In the genomic region with DNA sequence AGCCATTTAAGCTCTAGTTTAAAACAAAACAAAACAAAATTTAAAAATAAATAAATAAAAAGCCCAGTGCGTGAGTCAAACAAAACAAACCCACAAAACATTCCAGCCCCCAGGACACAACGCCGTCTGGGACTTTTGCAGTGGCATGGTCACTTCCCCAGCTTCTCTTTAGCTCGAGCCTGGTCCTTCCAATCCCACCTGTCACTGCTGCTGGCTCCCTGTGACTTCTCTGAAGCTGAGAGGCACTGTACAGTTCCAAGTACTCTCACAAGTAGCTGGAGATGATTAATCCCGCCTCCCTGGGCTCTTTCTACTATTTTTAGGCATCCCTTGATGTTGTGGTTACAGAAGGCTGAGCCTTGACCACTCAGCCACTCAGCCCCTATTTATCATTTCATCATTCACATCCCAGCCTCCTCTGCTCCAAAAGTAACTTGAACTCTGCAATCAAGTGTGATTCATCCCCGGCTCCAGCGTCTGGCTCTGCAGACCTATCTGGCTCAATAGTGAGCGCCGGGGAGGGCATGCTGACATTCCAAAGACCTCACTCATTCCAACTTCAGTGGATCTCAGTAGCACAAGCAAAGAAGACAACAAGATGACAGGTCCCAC, we compare ENCODE assay signal across 15 mouse cellular contexts. TPM values are rescaled to one million over a fixed set of nuclear protein-coding genes. Genes with fewer than 3 reads are reported as not detected.
DNase-seq lines count a peak whose midpoint lies in the region; ATAC-seq and TF ChIP-seq lines count a peak whose summit lies in the region.
"Had no signal": no experiment of that assay in that cellular context is flagged by ENCODE, and none has a peak within 500 bp of the region (broad histone marks: within the 10 kb centered on the region; RNA-seq: fewer than 3 reads in every experiment).

No protein-coding gene starts in this region.

- H3K27ac ChIP-seq in embryonic facial prominence, embryonic 15.5 days (replicated peaks), result no peak overlapping the region
- H3K27ac ChIP-seq in heart, postnatal 0 days (ENCODE audit: low read depth), result peak overlapping the region; percentile 52
- no peak overlapping the region for H3K27ac ChIP-seq in hindbrain, embryonic 14.5 days

- H3K9me3 ChIP-seq in embryonic facial prominence, embryonic 15.5 days (replicated peaks), result no peaks in the 10 kb centered on the region
- H3K9me3 ChIP-seq in heart, postnatal 0 days (replicated peaks; ENCODE audit: control insufficient read depth, low read length), result no peaks in the 10 kb centered on the region
- H3K9me3 ChIP-seq in hindbrain, embryonic 14.5 days (ENCODE audit: control insufficient read depth, low read length), result no peaks in the 10 kb centered on the region
- H3K9me3 ChIP-seq: G1E had no signal

- H3K36me3 ChIP-seq in C2C12 (ENCODE audit: control insufficient read depth, insufficient read depth), result no peaks in the 10 kb centered on the region
- H3K36me3 ChIP-seq in embryonic facial prominence, embryonic 15.5 days, result no peaks in the 10 kb centered on the region; the same call in 1 of the 2 replicates
- H3K36me3 ChIP-seq in heart, postnatal 0 days (replicated peaks; ENCODE audit: control insufficient read depth, insufficient read depth, low read length), result no peaks in the 10 kb centered on the region
- no peaks in the 10 kb centered on the region for H3K36me3 ChIP-seq in hindbrain, embryonic 14.5 days (replicated peaks; ENCODE audit: control insufficient read depth, insufficient read depth)
- H3K36me3 ChIP-seq: G1E had no signal

- H3K79me3 ChIP-seq in C2C12 (ENCODE audit: low read depth), result no peaks in the 10 kb centered on the region

- H3K4me1 ChIP-seq in embryonic facial prominence, embryonic 15.5 days, result peaks cover 16% of the 10 kb centered on the region
- H3K4me1 ChIP-seq in heart, postnatal 0 days (ENCODE audit: control insufficient read depth, insufficient read depth), result peaks cover 37% of the 10 kb centered on the region
- no peaks in the 10 kb centered on the region for H3K4me1 ChIP-seq in hindbrain, embryonic 14.5 days (replicated peaks; ENCODE audit: control insufficient read depth, insufficient read depth, low read length)

- TF ChIP-seq EP300 in heart, postnatal 0 days (IDR thresholded peaks at IDR 0.05; ENCODE audit: low read depth), result no peak

- no peak overlapping the region for H3ac ChIP-seq in C2C12 (ENCODE audit: control insufficient read depth, insufficient read length, low read depth)

- H3K4me2 ChIP-seq in embryonic facial prominence, embryonic 15.5 days (replicated peaks), result no peak overlapping the region
- H3K4me2 ChIP-seq in heart, postnatal 0 days (ENCODE audit: low read depth, low read length), result no peak overlapping the region
- no peak overlapping the region for H3K4me2 ChIP-seq in hindbrain, embryonic 14.5 days (replicated peaks)

- H3K9ac ChIP-seq in embryonic facial prominence, embryonic 15.5 days, result no peak overlapping the region
- H3K9ac ChIP-seq in heart, postnatal 0 days (replicated peaks; ENCODE audit: low read depth, low read length), result no peak overlapping the region
- H3K9ac ChIP-seq in hindbrain, embryonic 14.5 days, result no peak overlapping the region

- peak; percentile 72 for ATAC-seq in embryonic facial prominence, embryonic 15.5 days (ENCODE audit: insufficient number of reproducible peaks, low FRiP score, low TSS enrichment, low read depth)
- peak; percentile 46 for ATAC-seq in heart, postnatal 0 days (ENCODE audit: insufficient read depth, low read depth)
- no peak for ATAC-seq in hindbrain, embryonic 14.5 days (ENCODE audit: low FRiP score)
- ATAC-seq: hindbrain, embryonic 16.5 days had no signal

- H3K79me2 ChIP-seq in C2C12 (ENCODE audit: control insufficient read depth, insufficient read depth), result peaks cover 7% of the 10 kb centered on the region

- H3K4me3 ChIP-seq in C2C12 (ENCODE audit: insufficient read depth, poor library complexity, severe bottlenecking), result no peak overlapping the region
- no peak overlapping the region for H3K4me3 ChIP-seq in embryonic facial prominence, embryonic 15.5 days (replicated peaks)
- H3K4me3 ChIP-seq in heart, postnatal 0 days (ENCODE audit: low read depth, low read length), result no peak overlapping the region
- no peak overlapping the region for H3K4me3 ChIP-seq in hindbrain, embryonic 14.5 days (replicated peaks; ENCODE audit: low read length)

- 46% methylated on average over 9 of the region's 9 CpGs for WGBS in embryonic facial prominence, embryonic 15.5 days
- WGBS in heart, postnatal 0 days, result 40% methylated on average over 9 of the region's 9 CpGs
- WGBS in hindbrain, embryonic 14.5 days, result 86% methylated on average over 9 of the region's 9 CpGs

- peak; percentile 90 for DNase-seq in 3134 (ENCODE audit: extremely low read depth, insufficient read length, low spot score)
- DNase-seq in heart, postnatal 0 days (ENCODE audit: low spot score), result peak; percentile 40
- DNase-seq in layer of hippocampus, postnatal 36 days, result no peak
- no peak for DNase-seq in embryo, embryonic 9.5 days (ENCODE audit: extremely low spot score)
- no peak for DNase-seq in layer of hippocampus, adult 11-12 months (ENCODE audit: low spot score)
- no peak for DNase-seq in hindbrain, embryonic 14.5 days (ENCODE audit: low spot score)
- DNase-seq: thymus, postnatal 25 days had no signal

- H3K27me3 ChIP-seq in C2C12 (ENCODE audit: control insufficient read depth, insufficient read depth, insufficient read length), result no peaks in the 10 kb centered on the region
- H3K27me3 ChIP-seq in embryonic facial prominence, embryonic 15.5 days, result no peaks in the 10 kb centered on the region
- no peaks in the 10 kb centered on the region for H3K27me3 ChIP-seq in heart, postnatal 0 days (ENCODE audit: control insufficient read depth, insufficient read depth, low read length)
- no peaks in the 10 kb centered on the region for H3K27me3 ChIP-seq in hindbrain, embryonic 14.5 days (ENCODE audit: control insufficient read depth, insufficient read depth, low read length)

- no peak for TF ChIP-seq CTCF in C2C12 (IDR thresholded peaks at IDR 0.05; ENCODE audit: control insufficient read depth, insufficient read depth, insufficient read length)
- TF ChIP-seq CTCF in heart, postnatal 0 days (IDR thresholded peaks at IDR 0.05; ENCODE audit: low read depth), result no peak

TF ChIP-seq in C2C12, 6 proteins besides CTCF, POLR2A, EP300 and RAD21:
- TF ChIP-seq USF1 (IDR thresholded peaks at IDR 0.05; ENCODE audit: low read depth) (no peak), CEBPB (IDR thresholded peaks at IDR 0.05; ENCODE audit: low read depth) (peak; percentile 73), MAX (IDR thresholded peaks at IDR 0.05) (no peak), MYOD1 (IDR thresholded peaks at IDR 0.05; ENCODE audit: control insufficient read depth, insufficient read length, low read depth) (peak; percentile 73), FOSL1 (IDR thresholded peaks at IDR 0.05; ENCODE audit: insufficient read depth, low read length, poor library complexity, severe bottlenecking) (peak; percentile 68), MYOG (IDR thresholded peaks at IDR 0.05; ENCODE audit: control insufficient read depth, extremely low read depth, insufficient read length) (no peak)
TF ChIP-seq in C2C12: peak in this region for 3.

RNA-seq across cellular contexts. Expression of gene Hip1, which starts 22.7 kb away (rescaled TPM):
- 38.2 TPM for polyA plus RNA-seq in C2C12 (2012; fragmentation: generic; extraction: Trizol)
- polyA plus RNA-seq in embryonic facial prominence, embryonic 15.5 days (2015; fragmentation: Nextera tagmentation; extraction: Ambion mirVana), result 32.0 and 35.6 TPM in 2 replicates
- 41.0 and 47.2 TPM in 2 replicates for total RNA-seq in heart, postnatal 0 days (2014; rRNA removed; ENCODE audit: low replicate concordance)
- 9.8 and 10.1 TPM in 2 replicates for polyA plus RNA-seq in heart, postnatal 0 days (2015; fragmentation: Nextera tagmentation; extraction: Ambion mirVana)
- 10 to 100 TPM; 32.3 to 46.3 TPM for total RNA-seq in layer of hippocampus, postnatal 36 days (2021)
- 48.4 and 49.4 TPM in 2 replicates for polyA plus RNA-seq in hindbrain, embryonic 14.5 days (2014; fragmentation: Nextera tagmentation; extraction: Ambion mirVana)
- polyA plus RNA-seq: G1E had no signal

RNA-seq across cellular contexts. Expression of gene Ccl26, which starts 41.2 kb away (rescaled TPM):
- not detected for polyA plus RNA-seq in C2C12 (2012; fragmentation: generic; extraction: Trizol)
- not detected in 2 replicates for polyA plus RNA-seq in embryonic facial prominence, embryonic 15.5 days (2015; fragmentation: Nextera tagmentation; extraction: Ambion mirVana)
- total RNA-seq in heart, postnatal 0 days (2014; rRNA removed; ENCODE audit: low replicate concordance), result not detected in 2 replicates
- not detected in 2 replicates for polyA plus RNA-seq in heart, postnatal 0 days (2015; fragmentation: Nextera tagmentation; extraction: Ambion mirVana)
- not detected for total RNA-seq in layer of hippocampus, postnatal 36 days (2021)
- not detected in 2 replicates for polyA plus RNA-seq in hindbrain, embryonic 14.5 days (2014; fragmentation: Nextera tagmentation; extraction: Ambion mirVana)
- total RNA-seq: G1E; layer of hippocampus, postnatal 10 days; liver, adult 2 months; neutrophil, adult 5-6 weeks had no signal
- polyA plus RNA-seq: G1E; hindbrain, embryonic 16.5 days; liver, adult 2 months; spleen, adult 2 months had no signal

RNA-seq across cellular contexts. Expression of gene Ccl24, which starts 50.6 kb away (rescaled TPM):
- polyA plus RNA-seq in C2C12 (2012; fragmentation: generic; extraction: Trizol), result not detected
- polyA plus RNA-seq in embryonic facial prominence, embryonic 15.5 days (2015; fragmentation: Nextera tagmentation; extraction: Ambion mirVana), result 2.7 and 2.8 TPM in 2 replicates
- total RNA-seq in heart, postnatal 0 days (2014; rRNA removed; ENCODE audit: low replicate concordance), result not detected in 2 replicates
- polyA plus RNA-seq in heart, postnatal 0 days (2015; fragmentation: Nextera tagmentation; extraction: Ambion mirVana), result 0.45 and 0.82 TPM in 2 replicates
- total RNA-seq in layer of hippocampus, postnatal 36 days (2021), result not detected
- polyA plus RNA-seq in hindbrain, embryonic 14.5 days (2014; fragmentation: Nextera tagmentation; extraction: Ambion mirVana), result 2.9 and 3.6 TPM in 2 replicates
- total RNA-seq: G1E; layer of hippocampus, postnatal 10 days; neutrophil, adult 5-6 weeks had no signal
- polyA plus RNA-seq: G1E had no signal

Comparison
In these comparisons a context has a peak if more than half of its experiments do, and no peak if none do; other contexts are left out.
1. DNase-seq: peak in 3134 (single experiment) and heart, postnatal 0 days (single experiment); none in layer of hippocampus, postnatal 36 days (0 of 2), embryo, embryonic 9.5 days (single experiment), layer of hippocampus, adult 11-12 months (single experiment) and hindbrain, embryonic 14.5 days (single experiment).